Mouse (Mus musculus) erythroblast, embryonic 14.5 days (primary cell): ENCODE results near the gene Btbd11. TPM values are rescaled to one million over a fixed set of nuclear protein-coding genes. Genes with fewer than 3 reads are reported as not detected.

Source experiments
- H3K27me3 ChIP-seq: 2 replicates; pipeline ENCODE4 v1.6.1; 2012; ENCODE audit warnings: inconsistent platforms; ENCODE audit not compliant: control insufficient read depth
- H3K36me3 ChIP-seq: 2 replicates; pipeline ENCODE4 v1.6.1; 2012; ENCODE audit warnings: mild to moderate bottlenecking, inconsistent platforms; ENCODE audit not compliant: control insufficient read depth
- H3K4me1 ChIP-seq: 2 replicates; pipeline ENCODE4 v1.6.1; 2012; ENCODE audit warnings: inconsistent platforms; ENCODE audit not compliant: control insufficient read depth
- H3K4me3 ChIP-seq: replicated peaks from 2 replicates; pipeline ENCODE3; 2012; ENCODE audit warnings: moderate library complexity, mild to moderate bottlenecking, inconsistent platforms
- H3K9me3 ChIP-seq: 2 replicates; pipeline ENCODE4 v1.6.1; 2012; ENCODE audit warnings: low read length, inconsistent platforms, mixed read lengths; ENCODE audit not compliant: control insufficient read depth
- GATA1 ChIP-seq: IDR thresholded peaks from 2 replicates; pipeline ENCODE4 v1.6.1; 2012; ENCODE audit warnings: low read length, inconsistent platforms, mixed read lengths
- TAL1 ChIP-seq: IDR thresholded peaks from 3 replicates; pipeline ENCODE4 v1.6.1; 2012; ENCODE audit warnings: low read length, inconsistent platforms, mixed read lengths
- polyA plus RNA-seq: library from polyadenylated mRNA; stranded (reverse); fragments of >175 nt; gene quantifications from 2 replicates; pipeline ENCODE4 v1.2.3, GENCODE M21; 2012

Btbd11 gene
- polyA plus RNA-seq, 1 experiment, result not detected

- no peaks in the 10 kb centered on the region for H3K4me1 ChIP-seq
- H3K36me3 ChIP-seq, result no peaks in the 10 kb centered on the region
- H3K9me3 ChIP-seq, result no peaks in the 10 kb centered on the region
- H3K27me3 ChIP-seq, result no peaks in the 10 kb centered on the region
- H3K4me3 ChIP-seq, result no peak overlapping the region
- no peak for TF ChIP-seq TAL1
- TF ChIP-seq GATA1, result no peak
These were observed 120.8 kb downstream of the Btbd11 start for GRCm38 (mm10) chr10:85507270-85508050.

- Histone ChIP-seq H3K9me3 (no peaks in the 10 kb centered on the region), H3K4me1 (no peaks in the 10 kb centered on the region), H3K36me3 (no peaks in the 10 kb centered on the region), H3K27me3 (no peaks in the 10 kb centered on the region), H3K4me3 (no peak overlapping the region)
- no peak for TF ChIP-seq GATA1
- TF ChIP-seq TAL1, result no peak
These were observed 121.7 kb downstream of the Btbd11 start for GRCm38 (mm10) chr10:85508193-85508794.

GRCm38 (mm10) chr10:85509000-85509399 lies 122.4 kb downstream of the Btbd11 start:
- no peaks in the 10 kb centered on the region for H3K27me3 ChIP-seq
- H3K4me3 ChIP-seq, result no peak overlapping the region
- H3K9me3 ChIP-seq, result no peaks in the 10 kb centered on the region
- no peaks in the 10 kb centered on the region for H3K4me1 ChIP-seq
- no peaks in the 10 kb centered on the region for H3K36me3 ChIP-seq
- TF ChIP-seq GATA1 (no peak), TAL1 (no peak)

- no peak for TF ChIP-seq GATA1
- TF ChIP-seq TAL1, result no peak
These were observed 123.7 kb downstream of the Btbd11 start for GRCm38 (mm10) chr10:85510329-85510728.

GRCm38 (mm10) chr10:85512808-85513207 lies 126.2 kb downstream of the Btbd11 start:
- Histone ChIP-seq H3K4me1 (no peaks in the 10 kb centered on the region), H3K36me3 (no peaks in the 10 kb centered on the region), H3K4me3 (no peak overlapping the region), H3K9me3 (no peaks in the 10 kb centered on the region), H3K27me3 (no peaks in the 10 kb centered on the region)
- TF ChIP-seq GATA1 (no peak), TAL1 (no peak)

More at GRCm38 (mm10) chr10:85510329-85510728, 123.7 kb downstream of the Btbd11 start:
- no peaks in the 10 kb centered on the region for H3K27me3 ChIP-seq
- no peaks in the 10 kb centered on the region for H3K36me3 ChIP-seq
- no peaks in the 10 kb centered on the region for H3K4me1 ChIP-seq
- no peaks in the 10 kb centered on the region for H3K9me3 ChIP-seq
- no peak overlapping the region for H3K4me3 ChIP-seq

DNA sequence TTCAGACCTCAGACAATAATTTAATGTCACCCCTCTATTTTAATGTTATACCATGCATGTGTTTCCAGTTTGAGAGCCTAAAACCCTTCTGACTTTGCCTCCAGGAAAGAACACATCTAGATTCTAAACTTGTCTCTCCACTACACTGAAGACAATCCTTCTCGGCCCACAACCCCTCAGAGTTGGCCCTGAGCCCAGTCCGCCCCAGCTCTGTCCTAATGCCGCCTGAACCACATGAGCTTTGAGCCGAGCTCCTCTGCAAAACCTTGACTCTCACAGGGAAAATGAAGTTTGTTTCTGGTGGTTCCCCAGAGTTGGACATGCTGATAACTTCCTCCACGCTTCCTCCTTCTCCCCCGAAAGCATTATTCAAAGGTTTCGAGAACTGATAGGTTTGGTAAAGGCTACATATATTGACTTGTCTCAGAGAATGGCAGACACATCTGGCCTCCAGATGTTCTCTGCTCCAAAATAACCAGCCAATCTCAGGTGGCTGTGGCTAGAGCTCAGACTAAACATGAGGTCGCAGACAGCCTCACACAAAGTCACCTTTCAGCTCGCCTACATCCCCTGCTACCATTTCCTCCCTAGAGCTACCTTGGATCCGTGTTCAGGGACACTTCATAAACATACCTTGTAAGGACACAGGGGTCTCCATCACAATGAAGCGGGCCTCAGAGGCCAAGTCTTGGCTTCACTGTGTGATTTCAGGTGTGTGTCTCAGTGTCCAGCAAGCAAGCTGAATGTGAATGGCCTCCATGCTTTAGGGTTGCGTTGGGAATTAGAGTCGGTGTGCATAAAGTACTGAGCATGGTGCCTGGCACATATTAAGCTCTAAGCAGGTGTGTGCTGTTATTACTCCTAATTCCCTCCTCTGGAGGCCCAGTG lies 130.9 kb downstream of the Btbd11 start:
- Histone ChIP-seq H3K4me3 (no peak overlapping the region), H3K4me1 (no peaks in the 10 kb centered on the region), H3K27me3 (no peaks in the 10 kb centered on the region), H3K9me3 (no peaks in the 10 kb centered on the region), H3K36me3 (no peaks in the 10 kb centered on the region)
- no peak for TF ChIP-seq GATA1
- no peak for TF ChIP-seq TAL1

GRCm38 (mm10) chr10:85518111-85518409 lies 131.4 kb downstream of the Btbd11 start:
- H3K9me3 ChIP-seq, result no peaks in the 10 kb centered on the region
- H3K36me3 ChIP-seq, result no peaks in the 10 kb centered on the region
- H3K4me3 ChIP-seq, result no peak overlapping the region
- no peaks in the 10 kb centered on the region for H3K27me3 ChIP-seq
- TF ChIP-seq TAL1 (no peak), GATA1 (no peak)
- H3K4me1 ChIP-seq, result no peaks in the 10 kb centered on the region

- Histone ChIP-seq H3K27me3 (no peaks in the 10 kb centered on the region), H3K4me1 (no peaks in the 10 kb centered on the region), H3K36me3 (no peaks in the 10 kb centered on the region), H3K4me3 (no peak overlapping the region), H3K9me3 (no peaks in the 10 kb centered on the region)
- TF ChIP-seq GATA1 (no peak), TAL1 (no peak)
These were observed 135.7 kb downstream of the Btbd11 start for GRCm38 (mm10) chr10:85522220-85522760.
